Mouse (Mus musculus) thymus, adult 2 months (tissue): Measurements from ENCODE around the gene Ptprd.

Experiments
- CTCF ChIP-seq: fragments of 200-500 bp; IDR thresholded peaks from 2 replicates; pipeline ENCODE4 v1.5.1; 2012; ENCODE audit warnings: mild to moderate bottlenecking, control low read depth, low read length, moderate library complexity, borderline replicate concordance; ENCODE audit not compliant: control insufficient read depth, poor library complexity, insufficient read depth; ENCODE audit errors: extremely low read depth
- POLR2A ChIP-seq: fragments of 200-500 bp; IDR thresholded peaks from 2 replicates; pipeline ENCODE4 v1.6.1; 2012; ENCODE audit warnings: mild to moderate bottlenecking, low read length, control low read depth, moderate library complexity; ENCODE audit not compliant: control insufficient read depth, poor library complexity, insufficient read depth; ENCODE audit errors: extremely low read depth

GRCm38 (mm10) chr4:76989961-76990360, 1221.8 kb downstream of the Ptprd start:
- no peak for TF ChIP-seq CTCF
- no peak for TF ChIP-seq POLR2A
